ENCODE assay signal across 9 mouse cellular contexts in the genomic region with DNA sequence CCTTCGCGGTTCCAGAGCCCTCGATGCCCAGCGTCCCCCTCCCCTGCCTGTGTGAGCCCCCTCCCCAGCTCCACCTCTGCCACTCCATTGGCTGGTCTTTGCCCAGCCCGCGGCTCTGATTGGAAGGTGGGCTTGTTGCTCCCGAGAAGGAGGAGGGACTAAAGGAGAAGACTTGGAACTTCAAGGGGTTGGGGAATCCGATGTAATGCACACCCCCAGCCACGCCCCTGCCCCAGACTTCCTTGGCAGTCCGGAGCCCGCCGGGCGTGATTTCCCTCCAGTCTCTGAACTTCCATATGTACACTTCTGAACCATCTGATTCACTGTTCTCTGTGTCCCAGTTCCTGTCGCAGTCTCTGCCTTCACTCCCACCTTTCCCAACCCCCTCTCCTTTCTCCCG. TPM values are rescaled to one million over a fixed set of nuclear protein-coding genes. Genes with fewer than 3 reads are reported as not detected.
DNase-seq lines count a peak whose midpoint lies in the region; ATAC-seq and TF ChIP-seq lines count a peak whose summit lies in the region.
"Had no signal": no experiment of that assay in that cellular context is flagged by ENCODE, and none has a peak within 500 bp of the region (broad histone marks: within the 10 kb centered on the region; RNA-seq: fewer than 3 reads in every experiment).

Hif3a (minus strand) TSS at position 39 of the 400 bp plus-strand sequence.

- no peaks in the 10 kb centered on the region for H3K9me3 ChIP-seq in embryonic facial prominence, embryonic 14.5 days (ENCODE audit: control insufficient read depth, low read length)
- H3K9me3 ChIP-seq in heart, postnatal 0 days (replicated peaks; ENCODE audit: control insufficient read depth, low read length) = no peaks in the 10 kb centered on the region
- no peaks in the 10 kb centered on the region for H3K9me3 ChIP-seq in lung, embryonic 16.5 days (ENCODE audit: control insufficient read depth, low read length)

- no peaks in the 10 kb centered on the region for H3K27me3 ChIP-seq in embryonic facial prominence, embryonic 14.5 days (replicated peaks; ENCODE audit: control insufficient read depth, insufficient read depth, low read length)
- no peaks in the 10 kb centered on the region for H3K27me3 ChIP-seq in heart, postnatal 0 days (ENCODE audit: control insufficient read depth, insufficient read depth, low read length)
- H3K27me3 ChIP-seq in lung, embryonic 16.5 days (ENCODE audit: control insufficient read depth, insufficient read depth, low read depth, low read length) = no peaks in the 10 kb centered on the region

- TF ChIP-seq CTCF in left cerebral cortex, adult 2 months (IDR thresholded peaks at IDR 0.05) = no peak
- no peak for TF ChIP-seq CTCF in heart, postnatal 0 days (IDR thresholded peaks at IDR 0.05; ENCODE audit: low read depth)

- peak within 1 kb of the TSS; percentile 38 for H3K4me3 ChIP-seq in left cerebral cortex, adult 2 months
- peak within 1 kb of the TSS; percentile 61 for H3K4me3 ChIP-seq in embryonic facial prominence, embryonic 14.5 days (ENCODE audit: low read depth, low read length)
- H3K4me3 ChIP-seq in heart, postnatal 0 days (ENCODE audit: low read depth, low read length) = peak within 1 kb of the TSS; percentile 62
- H3K4me3 ChIP-seq in lung, embryonic 16.5 days (ENCODE audit: low read length) = peak within 1 kb of the TSS; percentile 73

- peak; percentile 52; the same call in 1 of the 2 replicates for TF ChIP-seq EP300 in heart, postnatal 0 days (IDR thresholded peaks at IDR 0.05; ENCODE audit: low read depth)

- no peaks in the 10 kb centered on the region for H3K36me3 ChIP-seq in embryonic facial prominence, embryonic 14.5 days (ENCODE audit: control insufficient read depth, insufficient read depth, low read length)
- no peaks in the 10 kb centered on the region for H3K36me3 ChIP-seq in heart, postnatal 0 days (replicated peaks; ENCODE audit: control insufficient read depth, insufficient read depth, low read length)
- no peaks in the 10 kb centered on the region for H3K36me3 ChIP-seq in lung, embryonic 16.5 days (ENCODE audit: control insufficient read depth, insufficient read depth, low read length)

- 0% methylated on average over 11 of the region's 15 CpGs for WGBS in embryonic facial prominence, embryonic 14.5 days
- WGBS in heart, postnatal 0 days = under 1% methylated on average over 15 of the region's 15 CpGs
- WGBS in lung, embryonic 16.5 days = under 1% methylated on average over 15 of the region's 15 CpGs

- peak within 1 kb of the TSS; percentile 72 for H3K9ac ChIP-seq in embryonic facial prominence, embryonic 14.5 days (ENCODE audit: low read depth, low read length)
- H3K9ac ChIP-seq in heart, postnatal 0 days (replicated peaks; ENCODE audit: low read depth, low read length) = peak within 1 kb of the TSS; percentile 73
- peak within 1 kb of the TSS; percentile 91 for H3K9ac ChIP-seq in lung, embryonic 16.5 days (ENCODE audit: low read length)

- peak; percentile 45 to 56 for DNase-seq in left cerebral cortex, adult 2 months (ENCODE audit: extremely low spot score in 1 of 2, low spot score in 2 of 2)
- no peak for DNase-seq in left cerebral cortex, postnatal 36 days (ENCODE audit: low spot score in 2 of 2)
- DNase-seq in embryonic facial prominence, embryonic 14.5 days (ENCODE audit: low spot score) = peak; percentile 98
- peak; percentile 93 for DNase-seq in heart, postnatal 0 days (ENCODE audit: low spot score)
- DNase-seq in kidney, postnatal 36 days = peak; percentile 59 to 83
- DNase-seq in right cerebral cortex, postnatal 14 days = peak; percentile 43

- H3K4me1 ChIP-seq in embryonic facial prominence, embryonic 14.5 days (ENCODE audit: control insufficient read depth, insufficient read depth, low read length) = peaks cover 46% of the 10 kb centered on the region
- peaks cover 29% of the 10 kb centered on the region for H3K4me1 ChIP-seq in heart, postnatal 0 days (ENCODE audit: control insufficient read depth, insufficient read depth)
- peaks cover 34% of the 10 kb centered on the region for H3K4me1 ChIP-seq in lung, embryonic 16.5 days (replicated peaks; ENCODE audit: control insufficient read depth, insufficient read depth, low read length)

- H3K4me2 ChIP-seq in embryonic facial prominence, embryonic 14.5 days (ENCODE audit: low read depth, low read length) = peak within 1 kb of the TSS; percentile 68
- peak within 1 kb of the TSS; percentile 81 for H3K4me2 ChIP-seq in heart, postnatal 0 days (ENCODE audit: low read depth, low read length)
- H3K4me2 ChIP-seq in lung, embryonic 16.5 days (ENCODE audit: low read depth, low read length) = peak within 1 kb of the TSS; percentile 68

- H3K27ac ChIP-seq in left cerebral cortex, adult 2 months = peak within 1 kb of the TSS; percentile 92
- peak within 1 kb of the TSS; percentile 95 for H3K27ac ChIP-seq in embryonic facial prominence, embryonic 14.5 days (replicated peaks; ENCODE audit: low read depth, low read length)
- H3K27ac ChIP-seq in heart, postnatal 0 days (ENCODE audit: low read depth) = peak within 1 kb of the TSS; percentile 95
- peak within 1 kb of the TSS; percentile 100 for H3K27ac ChIP-seq in lung, embryonic 16.5 days (ENCODE audit: low read length)

- ATAC-seq in embryonic facial prominence, embryonic 14.5 days (ENCODE audit: low read depth) = peak; percentile 86
- ATAC-seq in heart, postnatal 0 days (ENCODE audit: insufficient read depth, low read depth) = peak; percentile 12
- peak; percentile 72 for ATAC-seq in lung, embryonic 16.5 days (ENCODE audit: low read depth)
- ATAC-seq in activated CD4-positive, CD25-positive, alpha-beta regulatory T cell, adult 4 months = no peak
- ATAC-seq: Patski had no signal

- intact Hi-C loops in left cerebral cortex, adult 2 months (cut with DNase I) = loop anchor here (5.0 kb wide), 1 partner anchor 45 kb away; no protein-coding TSS in a partner anchor
- intact Hi-C loops in left cerebral cortex, postnatal 36 days (cut with DNase I) = loop anchor here (2.0 to 5.0 kb wide), 2 partner anchors 50 to 130 kb away; no protein-coding TSS in a partner anchor

RNA-seq across cellular contexts. Expression of gene Hif3a, which starts in this region (rescaled TPM):
- total RNA-seq in left cerebral cortex, adult 2 months (2021) = 10 to 100 TPM; 12.1 to 12.8 TPM
- total RNA-seq in left cerebral cortex, postnatal 36 days (2021) = 10 to 100 TPM in 1 of 2 experiments, 1 to 10 TPM in 1; 6.8 to 16.0 TPM
- 26.1 and 34.8 TPM in 2 replicates for polyA plus RNA-seq in embryonic facial prominence, embryonic 14.5 days (2014; fragmentation: Nextera tagmentation; extraction: Ambion mirVana)
- 29.7 and 35.5 TPM in 2 replicates for total RNA-seq in heart, postnatal 0 days (2014; rRNA removed; ENCODE audit: low replicate concordance)
- polyA plus RNA-seq in heart, postnatal 0 days (2015; fragmentation: Nextera tagmentation; extraction: Ambion mirVana) = 4.2 and 6.2 TPM in 2 replicates
- 56.0 and 57.0 TPM in 2 replicates for polyA plus RNA-seq in lung, embryonic 16.5 days (2015; fragmentation: Nextera tagmentation; extraction: Ambion mirVana)
- under 1 TPM; 0.32 to 0.49 TPM for polyA plus RNA-seq in activated CD4-positive, CD25-positive, alpha-beta regulatory T cell, adult 4 months (2017; shearing (Covaris generic))

Comparison
In these comparisons a context has a peak if more than half of its experiments do, and no peak if none do; other contexts are left out.
1. DNase-seq: peak in left cerebral cortex, adult 2 months (2 of 2), embryonic facial prominence, embryonic 14.5 days (single experiment), heart, postnatal 0 days (single experiment), kidney, postnatal 36 days (2 of 2) and right cerebral cortex, postnatal 14 days (single experiment); none in left cerebral cortex, postnatal 36 days (0 of 2).
2. Peak in every context shown above with its lines, with median percentiles within 50 percentile points of each other: H3K27ac ChIP-seq, H3K4me3 ChIP-seq, H3K4me2 ChIP-seq and H3K9ac ChIP-seq.